1 mouse cellular context compared by ENCODE assay signal in genomic region chrX:136645857-136646256, GRCm38 (mm10). TPM values are rescaled to one million over a fixed set of nuclear protein-coding genes. Genes with fewer than 3 reads are reported as not detected.
"Had no signal": no experiment of that assay in that cellular context is flagged by ENCODE, and none has a peak within 500 bp of the region (broad histone marks: within the 10 kb centered on the region; RNA-seq: fewer than 3 reads in every experiment).

No protein-coding gene starts in this region.

RNA-seq across cellular contexts. Expression of gene Tceal3, which starts 55.2 kb away (rescaled TPM):
- total RNA-seq: liver, adult 2 months had no signal
- polyA plus RNA-seq: liver, adult 2 months had no signal
